Mouse (Mus musculus) stomach, embryonic 14.5 days (tissue): ENCODE results near the gene Ccdc142. TPM values are rescaled to one million over a fixed set of nuclear protein-coding genes. Genes with fewer than 3 reads are reported as not detected.

Experiments used
- microRNA counts: library from miRNA; unstranded; fragments of <30 nt; microRNA quantifications from one replicate; lab custom pipeline; 2016
- microRNA-seq: library from miRNA; unstranded; fragments of <30 nt; microRNA quantifications from one replicate; pipeline ENCODE4, GENCODE M21; 2016
- polyA plus RNA-seq: library from polyadenylated mRNA; unstranded; fragments of >200 nt; fragmentation: Nextera tagmentation; extraction: Ambion mirVana; gene quantifications from 2 replicates; pipeline ENCODE4 v1.2.1, GENCODE M21; 2014

Ccdc142 gene
- polyA plus RNA-seq, 1 experiment from 2014 or later = 3.5 TPM

MicroRNAs within 50 kb of the gene (microRNA counts, 519-probe panel; counts per million panel counts)
- microRNA mmu-miR-3470a+mmu-miR-3470b (lab: Ali Mortazavi, UCI) = not detected

Small RNAs within 50 kb of the gene (microRNA-seq; reads per million reads assigned to microRNA genes)
- not detected for gene Mir3470a

Other genes with a start within 250 kb of the Ccdc142 start
- gene Sema4f, start 161.8 kb upstream of the Ccdc142 start, polyA plus RNA-seq = 1.8 and 1.9 TPM in 2 replicates
- gene M1ap, start 154.7 kb upstream of the Ccdc142 start, polyA plus RNA-seq = 0.35 and 0.87 TPM in 2 replicates
- gene Dok1, start 68.1 kb upstream of the Ccdc142 start, polyA plus RNA-seq = 8.5 and 9.7 TPM in 2 replicates
- 15.6 and 16.2 TPM in 2 replicates for gene Loxl3, start 67.4 kb upstream of the Ccdc142 start, polyA plus RNA-seq
- 135 and 154 TPM in 2 replicates for gene Aup1, start 47.1 kb upstream of the Ccdc142 start, polyA plus RNA-seq
- 40.3 and 41.0 TPM in 2 replicates for gene Htra2, start 46.3 kb upstream of the Ccdc142 start, polyA plus RNA-seq
- 4.2 and 4.5 TPM in 2 replicates for gene Dqx1, start 43.8 kb upstream of the Ccdc142 start, polyA plus RNA-seq
- gene Tlx2, start 31.3 kb upstream of the Ccdc142 start, polyA plus RNA-seq = 8.4 and 9.2 TPM in 2 replicates
- 33.0 and 38.8 TPM in 2 replicates for gene Pcgf1, start 23.7 kb upstream of the Ccdc142 start, polyA plus RNA-seq
- 1.2 and 1.8 TPM in 2 replicates for gene Lbx2, start 15.2 kb upstream of the Ccdc142 start, polyA plus RNA-seq
- 1.7 and 2.0 TPM in 2 replicates for gene Gm42688, start within 50 bp of the Ccdc142 start, polyA plus RNA-seq
- gene Mrpl53, start 7.4 kb downstream of the Ccdc142 start, polyA plus RNA-seq = 114 and 129 TPM in 2 replicates
- 24.4 and 31.2 TPM in 2 replicates for gene Mogs, start 13.9 kb downstream of the Ccdc142 start, polyA plus RNA-seq
- gene Wbp1, start 20.0 kb downstream of the Ccdc142 start, polyA plus RNA-seq = 91.3 and 99.6 TPM in 2 replicates
- gene Ino80b, start 23.8 kb downstream of the Ccdc142 start, polyA plus RNA-seq = 13.6 and 16.5 TPM in 2 replicates
- gene Rtkn, start 33.9 kb downstream of the Ccdc142 start, polyA plus RNA-seq = 18.8 and 19.2 TPM in 2 replicates
- gene Wdr54, start 54.8 kb downstream of the Ccdc142 start, polyA plus RNA-seq = 5.3 and 5.8 TPM in 2 replicates
- gene 1700003E16Rik, start 54.8 kb downstream of the Ccdc142 start, polyA plus RNA-seq = 0.77 and 1.2 TPM in 2 replicates
- 70.4 and 73.9 TPM in 2 replicates for gene Dctn1, start 64.3 kb downstream of the Ccdc142 start, polyA plus RNA-seq
- 0.34 and 0.38 TPM in 2 replicates for gene Slc4a5, start 118.2 kb downstream of the Ccdc142 start, polyA plus RNA-seq
- 32.4 and 34.3 TPM in 2 replicates for gene Mthfd2, start 224.3 kb downstream of the Ccdc142 start, polyA plus RNA-seq
- 78.5 and 81.2 TPM in 2 replicates for gene Mob1a, start 224.4 kb downstream of the Ccdc142 start, polyA plus RNA-seq
- gene Bola3, start 247.5 kb downstream of the Ccdc142 start, polyA plus RNA-seq = 118 and 123 TPM in 2 replicates